ENCODE assay signal across 1 mouse cellular context in the genomic region with DNA sequence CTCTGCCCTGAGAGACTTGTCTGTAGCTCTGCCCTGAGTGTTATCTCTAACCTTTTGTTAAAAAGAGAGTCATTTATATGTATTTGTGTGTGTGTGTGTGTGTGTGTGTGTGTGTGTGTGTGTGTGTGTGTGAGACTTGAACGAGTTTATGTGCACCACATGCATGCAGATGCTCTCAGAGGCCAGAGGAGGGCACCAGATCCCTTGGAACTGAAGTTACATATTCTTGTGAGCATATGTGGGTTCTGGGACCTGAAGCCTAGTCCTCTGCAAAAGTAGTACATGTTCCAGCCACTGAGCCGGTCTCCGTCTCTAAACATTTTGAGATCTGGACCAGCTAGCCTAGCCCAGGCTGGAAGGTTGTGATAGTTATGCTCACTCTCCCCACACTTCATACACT.
TF ChIP-seq lines count a peak whose summit lies in the region.

No protein-coding gene starts in this region.

TF ChIP-seq in MEL, 35 proteins besides CTCF, POLR2A, EP300 and RAD21 (continued from another document):
- TF ChIP-seq USF2 (IDR thresholded peaks at IDR 0.05; ENCODE audit: borderline replicate concordance in 1 of 2, insufficient read depth in 1 of 2, low read depth in 1 of 2, low read length in 2 of 2) (no peak), POLR2AphosphoS2 (IDR thresholded peaks at IDR 0.05; ENCODE audit: low read length) (no peak), SMC3 (IDR thresholded peaks at IDR 0.05; ENCODE audit: low read depth, low read length) (no peak), ZNF384 (IDR thresholded peaks at IDR 0.05; ENCODE audit: low read depth, low read length) (no peak), NELFE (IDR thresholded peaks at IDR 0.05; ENCODE audit: low read depth, low read length) (no peak), TBP (IDR thresholded peaks at IDR 0.05; ENCODE audit: low read depth, low read length) (no peak), RCOR1 (IDR thresholded peaks at IDR 0.05; ENCODE audit: low read depth, low read length) (no peak), SIN3A (IDR thresholded peaks at IDR 0.05; ENCODE audit: low read length) (no peak)
